Mouse (Mus musculus): ENCODE results near the gene Pgrmc1. TPM values are rescaled to one million over a fixed set of nuclear protein-coding genes. Genes with fewer than 3 reads are reported as not detected.
"Not testable (repeated sequence)": the region's sequence is repeated elsewhere in the genome, so short reads cannot be mapped to it uniquely, and the experiment has no call there.

Gene Pgrmc1
- polyA plus RNA-seq (2014; fragmentation: Nextera tagmentation; extraction: Ambion mirVana), result 245 and 259 TPM in 2 replicates

- Histone ChIP-seq H3K4me3 (ENCODE audit: low read depth, low read length) (peak within 1 kb of the TSS; percentile 55), H3K9ac (replicated peaks; ENCODE audit: low read depth, low read length) (peak within 1 kb of the TSS; percentile 40), H3K27me3 (ENCODE audit: control insufficient read depth, insufficient read depth, low read length) (no peaks in the 10 kb centered on the region), H3K4me2 (replicated peaks; ENCODE audit: low read depth, low read length) (peak within 1 kb of the TSS; percentile 56), H3K4me1 (ENCODE audit: control insufficient read depth, insufficient read depth, low read length) (no peaks in the 10 kb centered on the region), H3K36me3 (ENCODE audit: control insufficient read depth, insufficient read depth, low read length) (no peaks in the 10 kb centered on the region), H3K27ac (ENCODE audit: low read length) (peak within 1 kb of the TSS; percentile 66; the same call in 1 of the 2 replicates), H3K9me3 (ENCODE audit: control insufficient read depth, low read depth, low read length) (no peaks in the 10 kb centered on the region)
- peak; percentile 95 for ATAC-seq (ENCODE audit: insufficient number of reproducible peaks, insufficient read depth, low FRiP score, low read depth)
- 19% methylated on average over 43 of the region's 45 CpGs for WGBS
These were observed at the start of gene Pgrmc1 for GRCm38 (mm10) chrX:36597707-36598389. Pgrmc1 (plus strand) TSS chrX:36598206.

- no peak for ATAC-seq (ENCODE audit: insufficient number of reproducible peaks, insufficient read depth, low FRiP score, low read depth)
- H3K27me3 ChIP-seq (ENCODE audit: control insufficient read depth, insufficient read depth, low read length), result no peaks in the 10 kb centered on the region
- no peaks in the 10 kb centered on the region for H3K4me1 ChIP-seq (ENCODE audit: control insufficient read depth, insufficient read depth, low read length)
- no peak overlapping the region for H3K9ac ChIP-seq (replicated peaks; ENCODE audit: low read depth, low read length)
- no peak overlapping the region for H3K4me3 ChIP-seq (ENCODE audit: low read depth, low read length)
- H3K36me3 ChIP-seq (ENCODE audit: control insufficient read depth, insufficient read depth, low read length), result no peaks in the 10 kb centered on the region
- H3K27ac ChIP-seq (ENCODE audit: low read length), result no peak overlapping the region
- no peaks in the 10 kb centered on the region for H3K9me3 ChIP-seq (ENCODE audit: control insufficient read depth, low read depth, low read length)
- no peak overlapping the region for H3K4me2 ChIP-seq (replicated peaks; ENCODE audit: low read depth, low read length)
- 54% methylated on average over 5 of the region's 5 CpGs for WGBS
These were observed 49.2 kb upstream of the Pgrmc1 start for GRCm38 (mm10) chrX:36548798-36549197.

- Histone ChIP-seq H3K4me1 (ENCODE audit: control insufficient read depth, insufficient read depth, low read length) (no peaks in the 10 kb centered on the region), H3K4me3 (ENCODE audit: low read depth, low read length) (no peak overlapping the region), H3K9ac (replicated peaks; ENCODE audit: low read depth, low read length) (no peak overlapping the region), H3K4me2 (replicated peaks; ENCODE audit: low read depth, low read length) (no peak overlapping the region), H3K36me3 (ENCODE audit: control insufficient read depth, insufficient read depth, low read length) (no peaks in the 10 kb centered on the region), H3K9me3 (ENCODE audit: control insufficient read depth, low read depth, low read length) (no peaks in the 10 kb centered on the region), H3K27ac (ENCODE audit: low read length) (peak overlapping the region; percentile 91), H3K27me3 (ENCODE audit: control insufficient read depth, insufficient read depth, low read length) (no peaks in the 10 kb centered on the region)
- peak; percentile 67; the same call in 1 of the 2 replicates for ATAC-seq (ENCODE audit: insufficient number of reproducible peaks, insufficient read depth, low FRiP score, low read depth)
- WGBS, result 25% methylated on average over 5 of the region's 5 CpGs
These were observed 47.1 kb upstream of the Pgrmc1 start for GRCm38 (mm10) chrX:36550906-36551305.

- H3K27me3 ChIP-seq (ENCODE audit: control insufficient read depth, insufficient read depth, low read length), result no peaks in the 10 kb centered on the region
- H3K9me3 ChIP-seq (ENCODE audit: control insufficient read depth, low read depth, low read length), result no peaks in the 10 kb centered on the region
- no peaks in the 10 kb centered on the region for H3K4me1 ChIP-seq (ENCODE audit: control insufficient read depth, insufficient read depth, low read length)
- no peaks in the 10 kb centered on the region for H3K36me3 ChIP-seq (ENCODE audit: control insufficient read depth, insufficient read depth, low read length)
- peak overlapping the region; percentile 91 for H3K27ac ChIP-seq (ENCODE audit: low read length)
- no peak for ATAC-seq (ENCODE audit: insufficient number of reproducible peaks, insufficient read depth, low FRiP score, low read depth)
- H3K9ac ChIP-seq (replicated peaks; ENCODE audit: low read depth, low read length), result no peak overlapping the region
- 33% methylated on average over 6 of the region's 6 CpGs for whole genome bisulfite sequencing
- no peak overlapping the region for H3K4me3 ChIP-seq (ENCODE audit: low read depth, low read length)
- H3K4me2 ChIP-seq (replicated peaks; ENCODE audit: low read depth, low read length), result no peak overlapping the region
These were observed 46.7 kb upstream of the Pgrmc1 start for GRCm38 (mm10) chrX:36551351-36551750.

- peak; percentile 92 for ATAC-seq (ENCODE audit: insufficient number of reproducible peaks, insufficient read depth, low FRiP score, low read depth)
- Histone ChIP-seq H3K9ac (replicated peaks; ENCODE audit: low read depth, low read length) (no peak overlapping the region), H3K36me3 (ENCODE audit: control insufficient read depth, insufficient read depth, low read length) (no peaks in the 10 kb centered on the region), H3K27ac (ENCODE audit: low read length) (peak overlapping the region; percentile 91), H3K4me2 (replicated peaks; ENCODE audit: low read depth, low read length) (no peak overlapping the region), H3K9me3 (ENCODE audit: control insufficient read depth, low read depth, low read length) (no peaks in the 10 kb centered on the region), H3K4me3 (ENCODE audit: low read depth, low read length) (no peak overlapping the region), H3K27me3 (ENCODE audit: control insufficient read depth, insufficient read depth, low read length) (no peaks in the 10 kb centered on the region), H3K4me1 (ENCODE audit: control insufficient read depth, insufficient read depth, low read length) (no peaks in the 10 kb centered on the region)
- 24% methylated on average over 5 of the region's 5 CpGs for WGBS
These were observed 45.9 kb upstream of the Pgrmc1 start for GRCm38 (mm10) chrX:36552055-36552587.

GRCm38 (mm10) chrX:36552715-36553114 is 45.3 kb upstream of the Pgrmc1 start:
- no peak overlapping the region for H3K4me3 ChIP-seq (ENCODE audit: low read depth, low read length)
- no peaks in the 10 kb centered on the region for H3K36me3 ChIP-seq (ENCODE audit: control insufficient read depth, insufficient read depth, low read length)
- H3K4me1 ChIP-seq (ENCODE audit: control insufficient read depth, insufficient read depth, low read length), result no peaks in the 10 kb centered on the region
- no peak for ATAC-seq (ENCODE audit: insufficient number of reproducible peaks, insufficient read depth, low FRiP score, low read depth)
- no peak overlapping the region for H3K9ac ChIP-seq (replicated peaks; ENCODE audit: low read depth, low read length)
- H3K4me2 ChIP-seq (replicated peaks; ENCODE audit: low read depth, low read length), result no peak overlapping the region
- H3K9me3 ChIP-seq (ENCODE audit: control insufficient read depth, low read depth, low read length), result no peaks in the 10 kb centered on the region
- H3K27me3 ChIP-seq (ENCODE audit: control insufficient read depth, insufficient read depth, low read length), result no peaks in the 10 kb centered on the region
- 63% methylated on average over 3 of the region's 3 CpGs for WGBS
- no peak overlapping the region for H3K27ac ChIP-seq (ENCODE audit: low read length)

GRCm38 (mm10) chrX:36555196-36555595 is 42.8 kb upstream of the Pgrmc1 start:
- H3K27ac ChIP-seq (ENCODE audit: low read length), result not testable (repeated sequence)
- 54% methylated on average over 2 of the region's 2 CpGs for WGBS

GRCm38 (mm10) chrX:36560170-36560569 is 37.8 kb upstream of the Pgrmc1 start:
- ATAC-seq (ENCODE audit: insufficient number of reproducible peaks, insufficient read depth, low FRiP score, low read depth), result no peak
- Histone ChIP-seq H3K9me3 (ENCODE audit: control insufficient read depth, low read depth, low read length) (no peaks in the 10 kb centered on the region), H3K4me3 (ENCODE audit: low read depth, low read length) (no peak overlapping the region), H3K27me3 (ENCODE audit: control insufficient read depth, insufficient read depth, low read length) (no peaks in the 10 kb centered on the region), H3K27ac (ENCODE audit: low read length) (no peak overlapping the region), H3K4me1 (ENCODE audit: control insufficient read depth, insufficient read depth, low read length) (no peaks in the 10 kb centered on the region), H3K36me3 (ENCODE audit: control insufficient read depth, insufficient read depth, low read length) (no peaks in the 10 kb centered on the region), H3K9ac (replicated peaks; ENCODE audit: low read depth, low read length) (no peak overlapping the region), H3K4me2 (replicated peaks; ENCODE audit: low read depth, low read length) (no peak overlapping the region)
- 77% methylated on average over 4 of the region's 4 CpGs for WGBS

More at GRCm38 (mm10) chrX:36555196-36555595, 42.8 kb upstream of the Pgrmc1 start:
- not testable (repeated sequence) for H3K4me3 ChIP-seq (ENCODE audit: low read depth, low read length); H3K4me1 ChIP-seq (ENCODE audit: control insufficient read depth, insufficient read depth, low read length); H3K27me3 ChIP-seq (ENCODE audit: control insufficient read depth, insufficient read depth, low read length); H3K9ac ChIP-seq (replicated peaks; ENCODE audit: low read depth, low read length); H3K9me3 ChIP-seq (ENCODE audit: control insufficient read depth, low read depth, low read length); H3K36me3 ChIP-seq (ENCODE audit: control insufficient read depth, insufficient read depth, low read length); ATAC-seq (ENCODE audit: insufficient number of reproducible peaks, insufficient read depth, low FRiP score, low read depth); H3K4me2 ChIP-seq (replicated peaks; ENCODE audit: low read depth, low read length)
